Mouse (Mus musculus) lung, embryonic 14.5 days (tissue): Measurements from ENCODE around the gene 1700025G04Rik. TPM values are rescaled to one million over a fixed set of nuclear protein-coding genes. Genes with fewer than 3 reads are reported as not detected.

Source experiments
- ATAC-seq: fragments of 200-750 bp; cut with Nextera tagmentation; 2 replicates; pipeline ENCODE4 v1.8.0; 2017; ENCODE audit warnings: mild to moderate bottlenecking, moderate TSS enrichment, moderate library complexity; ENCODE audit not compliant: insufficient read depth
- DNase-seq: peaks from one replicate; pipeline ENCODE4 v3.0.0-alpha.2; 2015
- H3K27ac ChIP-seq: fragments of 300-500 bp; sonication (generic); 2 replicates; pipeline ENCODE4 v1.5.1; 2014; ENCODE audit warnings: low read depth, mild to moderate bottlenecking, moderate library complexity
- H3K27me3 ChIP-seq: fragments of 300-500 bp; sonication (generic); 2 replicates; pipeline ENCODE4 v1.6.1; 2014; ENCODE audit warnings: low read length, control low read depth; ENCODE audit not compliant: insufficient read depth
- H3K36me3 ChIP-seq: fragments of 300-500 bp; sonication (generic); 2 replicates; pipeline ENCODE4 v1.6.1; 2014; ENCODE audit warnings: control low read depth; ENCODE audit not compliant: insufficient read depth
- H3K4me1 ChIP-seq: fragments of 300-500 bp; sonication (generic); 2 replicates; pipeline ENCODE4 v1.6.1; 2014; ENCODE audit warnings: antibody characterized with exemption, control low read depth; ENCODE audit not compliant: insufficient read depth
- H3K4me2 ChIP-seq: fragments of 300-500 bp; sonication (generic); 2 replicates; pipeline ENCODE4 v1.6.1; 2014; ENCODE audit warnings: mild to moderate bottlenecking
- H3K4me3 ChIP-seq: fragments of 300-500 bp; sonication (generic); 2 replicates; pipeline ENCODE4 v1.5.1; 2014; ENCODE audit warnings: low read depth, low read length
- H3K9ac ChIP-seq: fragments of 300-500 bp; sonication (generic); 2 replicates; pipeline ENCODE4 v1.6.1; 2014
- H3K9me3 ChIP-seq: fragments of 300-500 bp; sonication (generic); 2 replicates; pipeline ENCODE4 v1.6.1; 2016; ENCODE audit warnings: low read depth, low read length, control low read depth
- CTCF ChIP-seq: IDR thresholded peaks from 2 replicates; pipeline ENCODE4 v1.5.1; 2016; ENCODE audit warnings: antibody characterized with exemption, low read depth
- WGBS: fragments of 180-500 bp; shearing (Covaris S2); extraction: QIAGEN DNeasy Blood & Tissue Kit; methylation state at CpG from one replicate; pipeline ENCODE4 v1.1.7; 2014; 5-methylcytosine and 5-hydroxymethylcytosine counted together
- polyA plus RNA-seq: library from polyadenylated mRNA; unstranded; fragments of >200 nt; fragmentation: Nextera tagmentation; extraction: Ambion mirVana; gene quantifications from 2 replicates; pipeline ENCODE4 v1.2.1, GENCODE M21; 2014

Gene 1700025G04Rik
- polyA plus RNA-seq, 1 experiment from 2014 or later, result 27.4 TPM

- no peak for ATAC-seq
- Histone ChIP-seq H3K27me3 (no peaks in the 10 kb centered on the region), H3K27ac (no peak overlapping the region), H3K36me3 (no peaks in the 10 kb centered on the region), H3K9ac (no peak overlapping the region), H3K4me2 (no peak overlapping the region), H3K4me1 (no peaks in the 10 kb centered on the region), H3K4me3 (no peak overlapping the region), H3K9me3 (no peaks in the 10 kb centered on the region)
- no peak for DNase-seq
- no peak for TF ChIP-seq CTCF
- WGBS, result 84% methylated on average over 3 of the region's 3 CpGs
These were observed 29.7 kb downstream of the 1700025G04Rik start for GRCm38 (mm10) chr1:152060265-152060664.

- no peak for DNase-seq
- peaks cover 6% of the 10 kb centered on the region; the same call in 1 of the 2 replicates for H3K4me1 ChIP-seq
- no peak overlapping the region for H3K4me3 ChIP-seq
- TF ChIP-seq CTCF, result no peak
- H3K27ac ChIP-seq, result no peak overlapping the region
- no peak overlapping the region for H3K9ac ChIP-seq
- H3K36me3 ChIP-seq, result no peaks in the 10 kb centered on the region
- no peak overlapping the region for H3K4me2 ChIP-seq
- WGBS, result 63% methylated on average over 3 of the region's 3 CpGs
- no peaks in the 10 kb centered on the region for H3K9me3 ChIP-seq
- ATAC-seq, result no peak
- no peaks in the 10 kb centered on the region for H3K27me3 ChIP-seq
These were observed 31.1 kb downstream of the 1700025G04Rik start for GRCm38 (mm10) chr1:152058776-152059175.

- no peaks in the 10 kb centered on the region for H3K27me3 ChIP-seq
- no peaks in the 10 kb centered on the region for H3K9me3 ChIP-seq
- ATAC-seq (no peak), DNase-seq (no peak)
- H3K9ac ChIP-seq, result no peak overlapping the region
- H3K4me2 ChIP-seq, result no peak overlapping the region
- H3K36me3 ChIP-seq, result no peaks in the 10 kb centered on the region
- H3K4me3 ChIP-seq, result no peak overlapping the region
- WGBS, result 65% methylated on average over 5 of the region's 5 CpGs
- no peak overlapping the region for H3K27ac ChIP-seq
- TF ChIP-seq CTCF, result no peak
- H3K4me1 ChIP-seq, result peaks cover 27% of the 10 kb centered on the region; the same call in 1 of the 2 replicates
These were observed 36.8 kb downstream of the 1700025G04Rik start for GRCm38 (mm10) chr1:152053112-152053511.

GRCm38 (mm10) chr1:152051858-152052257 is 38.1 kb downstream of the 1700025G04Rik start:
- no peak overlapping the region for H3K4me2 ChIP-seq
- H3K9ac ChIP-seq, result no peak overlapping the region
- peaks cover 27% of the 10 kb centered on the region; the same call in 1 of the 2 replicates for H3K4me1 ChIP-seq
- ATAC-seq (no peak), DNase-seq (peak; percentile 45)
- no peaks in the 10 kb centered on the region for H3K36me3 ChIP-seq
- TF ChIP-seq CTCF, result no peak
- no peaks in the 10 kb centered on the region for H3K27me3 ChIP-seq
- no peaks in the 10 kb centered on the region for H3K9me3 ChIP-seq
- H3K27ac ChIP-seq, result no peak overlapping the region
- no peak overlapping the region for H3K4me3 ChIP-seq
- 25% methylated on average over 9 of the region's 9 CpGs for WGBS

GRCm38 (mm10) chr1:152050037-152050436 is 39.9 kb downstream of the 1700025G04Rik start:
- no peaks in the 10 kb centered on the region for H3K36me3 ChIP-seq
- TF ChIP-seq CTCF, result no peak
- H3K4me1 ChIP-seq, result peaks cover 27% of the 10 kb centered on the region; the same call in 1 of the 2 replicates
- H3K4me3 ChIP-seq, result no peak overlapping the region
- 57% methylated on average over 7 of the region's 7 CpGs for WGBS
- H3K27ac ChIP-seq, result no peak overlapping the region
- no peak for ATAC-seq
- no peak overlapping the region for H3K9ac ChIP-seq
- no peak overlapping the region for H3K4me2 ChIP-seq
- DNase-seq, result peak; percentile 35
- no peaks in the 10 kb centered on the region for H3K9me3 ChIP-seq
- no peaks in the 10 kb centered on the region for H3K27me3 ChIP-seq

- TF ChIP-seq CTCF, result no peak
- H3K4me2 ChIP-seq, result no peak overlapping the region
- peaks cover 21% of the 10 kb centered on the region; the same call in 1 of the 2 replicates for H3K4me1 ChIP-seq
- WGBS, result 62% methylated on average over 4 of the region's 4 CpGs
- H3K27me3 ChIP-seq, result no peaks in the 10 kb centered on the region
- H3K4me3 ChIP-seq, result no peak overlapping the region
- no peak for DNase-seq
- no peaks in the 10 kb centered on the region for H3K36me3 ChIP-seq
- H3K9me3 ChIP-seq, result no peaks in the 10 kb centered on the region
- no peak overlapping the region for H3K27ac ChIP-seq
- no peak for ATAC-seq
- no peak overlapping the region for H3K9ac ChIP-seq
These were observed 41.6 kb downstream of the 1700025G04Rik start for GRCm38 (mm10) chr1:152048291-152048690.

- Histone ChIP-seq H3K4me1 (peaks cover 21% of the 10 kb centered on the region; the same call in 1 of the 2 replicates), H3K9me3 (no peaks in the 10 kb centered on the region), H3K4me2 (no peak overlapping the region), H3K36me3 (no peaks in the 10 kb centered on the region), H3K27me3 (no peaks in the 10 kb centered on the region), H3K4me3 (no peak overlapping the region), H3K9ac (no peak overlapping the region), H3K27ac (no peak overlapping the region)
- no peak for TF ChIP-seq CTCF
- ATAC-seq (no peak), DNase-seq (no peak)
- WGBS, result 32% methylated on average over 5 of the region's 5 CpGs
These were observed 42.5 kb downstream of the 1700025G04Rik start for GRCm38 (mm10) chr1:152047416-152047815.

GRCm38 (mm10) chr1:152043453-152043852 is 46.5 kb downstream of the 1700025G04Rik start:
- H3K4me2 ChIP-seq, result no peak overlapping the region
- H3K4me3 ChIP-seq, result no peak overlapping the region
- H3K27ac ChIP-seq, result no peak overlapping the region
- no peaks in the 10 kb centered on the region for H3K27me3 ChIP-seq
- H3K36me3 ChIP-seq, result no peaks in the 10 kb centered on the region
- 89% methylated on average over 2 of the region's 2 CpGs for WGBS
- H3K4me1 ChIP-seq, result peaks cover 4% of the 10 kb centered on the region; the same call in 1 of the 2 replicates
- H3K9ac ChIP-seq, result no peak overlapping the region
- no peak for TF ChIP-seq CTCF
- ATAC-seq, result no peak
- no peaks in the 10 kb centered on the region for H3K9me3 ChIP-seq
- no peak for DNase-seq
